Mouse (Mus musculus) ES-E14 (cell line): ENCODE results near the gene Epb41. TPM values are rescaled to one million over a fixed set of nuclear protein-coding genes. Genes with fewer than 3 reads are reported as not detected.

Experiments
- DNase-seq: peaks from one replicate; pipeline ENCODE4 v3.0.0-alpha.2; 2013; ENCODE audit warnings: low read depth, low spot score
- H3K27ac ChIP-seq: 2 replicates; pipeline ENCODE4 v1.5.1; 2012; ENCODE audit warnings: low read depth, mild to moderate bottlenecking, low read length, moderate library complexity, mixed read lengths; ENCODE audit not compliant: poor library complexity, insufficient read depth, severe bottlenecking
- H3K36me3 ChIP-seq: 2 replicates; pipeline ENCODE4 v1.6.1; 2012; ENCODE audit warnings: mild to moderate bottlenecking, low read length, moderate library complexity, mixed read lengths; ENCODE audit not compliant: control insufficient read depth, poor library complexity, insufficient read depth, severe bottlenecking
- H3K4me1 ChIP-seq, 2 experiments: fragments of 150-350 bp in 1 of 2; sonication (generic) in 1 of 2; 2 replicates each; pipeline ENCODE4 v1.6.1; 2012; ENCODE audit warnings: low read length in 2 of 2, mild to moderate bottlenecking in 1 of 2, mixed read lengths in 1 of 2; ENCODE audit not compliant: control insufficient read depth in 2 of 2, insufficient read depth in 2 of 2, poor library complexity in 1 of 2
- H3K4me3 ChIP-seq, 2 experiments: fragments of 150-350 bp in 1 of 2; sonication (generic) in 1 of 2; 2 replicates each; pipeline ENCODE4 v1.5.1; 2012; ENCODE audit warnings: low read length in 2 of 2, low read depth in 1 of 2, mild to moderate bottlenecking in 1 of 2, mixed read lengths in 1 of 2; ENCODE audit not compliant: insufficient read depth in 1 of 2, poor library complexity in 1 of 2, severe bottlenecking in 1 of 2
- H3K9ac ChIP-seq: 2 replicates; pipeline ENCODE4 v1.6.1; 2012; ENCODE audit warnings: low read depth, mild to moderate bottlenecking, low read length, mixed read lengths; ENCODE audit not compliant: poor library complexity, insufficient read depth, severe bottlenecking
- H3K9me3 ChIP-seq: fragments of 150-350 bp; sonication (generic); 2 replicates; pipeline ENCODE4 v1.6.1; 2012; ENCODE audit warnings: low read depth, mild to moderate bottlenecking, low read length; ENCODE audit not compliant: control insufficient read depth, insufficient read depth
- CHD2 ChIP-seq: IDR thresholded peaks from 2 replicates; pipeline ENCODE4 v1.6.1; 2014; ENCODE audit warnings: mild to moderate bottlenecking, low read depth, low read length, inconsistent platforms
- HCFC1 ChIP-seq: IDR thresholded peaks from 2 replicates; pipeline ENCODE4 v1.6.1; 2012; ENCODE audit warnings: low read length, inconsistent platforms, borderline replicate concordance; ENCODE audit not compliant: insufficient read depth
- MAFK ChIP-seq: IDR thresholded peaks from 2 replicates; pipeline ENCODE4 v1.6.1; 2014; ENCODE audit warnings: mild to moderate bottlenecking, low read depth, low read length, inconsistent platforms; ENCODE audit not compliant: insufficient read depth
- ZC3H11A ChIP-seq: IDR thresholded peaks from 2 replicates; pipeline ENCODE4 v1.6.1; 2012; ENCODE audit warnings: low read depth, mild to moderate bottlenecking, inconsistent platforms, low read length, borderline replicate concordance
- ZNF384 ChIP-seq: IDR thresholded peaks from 2 replicates; pipeline ENCODE4 v1.6.1; 2012; ENCODE audit warnings: low read depth, low read length, inconsistent platforms
- in situ Hi-C, 2 experiments: fragments of 600-800 bp; cut with MboI; formaldehyde crosslinking; loops; one replicate each; pipeline ENCODE4 v1.15.1; 2025; ENCODE audit warnings: low sequenced_read_pairs in 2 of 2, inconsistent platforms in 1 of 2; ENCODE audit not compliant: unreplicated experiment in 2 of 2
- total RNA-seq: library from RNA; depleted of rRNA; stranded (reverse); fragments of 300-350 nt; gene quantifications from 2 replicates; pipeline ENCODE4 v1.2.3, GENCODE M21; 2012; rRNA removed

Epb41 gene
- total RNA-seq, 1 experiment, result 16.3 TPM

DNA sequence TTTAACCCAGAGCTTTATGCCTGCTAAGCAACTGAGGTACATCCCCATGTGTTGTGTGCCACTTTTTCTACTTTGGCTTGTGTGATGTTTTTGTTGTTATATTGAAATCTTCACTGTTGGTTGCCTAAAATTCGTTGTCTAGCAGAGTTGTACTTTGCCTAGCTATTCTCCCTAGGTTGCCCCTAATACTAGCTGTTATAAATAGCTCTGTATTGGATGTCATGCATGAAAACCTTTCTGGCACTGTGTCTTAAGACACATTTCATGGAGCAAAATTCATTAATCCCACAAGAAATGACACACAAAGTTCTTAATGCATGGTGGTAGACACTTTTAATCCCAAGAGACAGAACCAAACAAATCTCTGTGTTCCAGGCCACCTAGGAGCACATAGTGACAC is 195.4 kb downstream of the Epb41 start:
- Histone ChIP-seq H3K9me3 (no peaks in the 10 kb centered on the region), H3K9ac (no peak overlapping the region), H3K4me1 (peaks cover 5 to 14% of the 10 kb centered on the region in 2 experiments; a peak in 3 of 4 replicates), H3K27ac (no peak overlapping the region), H3K4me3 (no peak overlapping the region), H3K36me3 (no peaks in the 10 kb centered on the region)
- TF ChIP-seq HCFC1, result no peak
- DNase-seq, result no peak
- in situ Hi-C loops, result no loop called here

DNA sequence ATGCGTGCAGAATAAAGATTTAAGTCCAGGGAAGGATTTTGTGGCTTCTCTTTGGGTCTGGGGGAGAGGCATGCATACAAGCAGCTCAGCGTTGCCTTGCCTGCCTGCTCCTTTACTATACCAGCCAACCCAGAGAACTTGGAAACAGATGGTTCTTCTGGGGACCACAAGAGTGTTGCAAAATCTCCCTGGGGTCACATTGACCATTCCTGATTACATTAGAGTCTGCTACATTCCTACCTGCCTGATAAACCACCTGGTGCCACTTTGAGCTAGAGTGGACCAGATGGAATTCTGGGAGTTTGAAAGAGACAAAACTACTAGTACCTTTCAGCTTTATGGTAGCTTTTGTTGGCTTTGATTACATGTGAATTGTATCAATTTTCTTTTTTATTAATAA is 198.3 kb downstream of the Epb41 start:
- H3K9ac ChIP-seq, result no peak overlapping the region

DNA sequence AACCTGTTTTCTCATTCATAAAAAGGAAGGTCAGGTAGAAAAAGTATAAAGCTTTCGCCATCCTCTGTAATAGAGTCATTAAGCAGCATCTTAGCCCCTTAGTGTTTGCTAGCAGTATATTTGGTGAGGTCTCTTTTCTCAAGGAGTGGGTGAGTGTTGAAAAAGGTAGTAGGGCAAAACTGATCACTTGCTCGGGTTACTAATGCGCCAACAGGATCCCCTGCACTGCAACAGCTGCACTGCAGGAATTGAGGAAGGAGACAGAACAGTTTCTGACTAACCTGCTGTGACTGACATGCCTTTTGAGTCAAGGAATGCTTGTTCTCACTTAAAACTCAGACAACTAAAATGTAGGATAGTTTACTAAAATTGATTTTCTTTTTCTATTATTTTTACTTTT is 199.9 kb downstream of the Epb41 start:
- Histone ChIP-seq H3K4me1 (peaks cover 5 to 14% of the 10 kb centered on the region in 2 experiments; a peak in 3 of 4 replicates), H3K4me3 (peak overlapping the region in 1 of 2 experiments; percentile 99; a peak in 2 of 4 replicates), H3K9me3 (no peaks in the 10 kb centered on the region), H3K27ac (no peak overlapping the region), H3K36me3 (peaks cover 1% of the 10 kb centered on the region; the same call in 1 of the 2 replicates), H3K9ac (no peak overlapping the region; the same call in 1 of the 2 replicates)
- in situ Hi-C loops, result no loop called here
- DNase-seq, result no peak
- no peak for TF ChIP-seq HCFC1
- no peak for TF ChIP-seq ZC3H11A
- TF ChIP-seq ZNF384, result no peak
- TF ChIP-seq MAFK, result no peak
- no peak for TF ChIP-seq CHD2

More for the DNA sequence above, 198.3 kb downstream of the Epb41 start:
- in situ Hi-C loops, result no loop called here
- Histone ChIP-seq H3K36me3 (no peaks in the 10 kb centered on the region), H3K4me3 (no peak overlapping the region), H3K4me1 (peaks cover 5 to 14% of the 10 kb centered on the region in 2 experiments; a peak in 3 of 4 replicates), H3K9me3 (no peaks in the 10 kb centered on the region), H3K27ac (no peak overlapping the region)
- no peak for DNase-seq
- TF ChIP-seq HCFC1, result no peak
- no peak for TF ChIP-seq ZNF384
- no peak for TF ChIP-seq ZC3H11A
- no peak for TF ChIP-seq CHD2
- TF ChIP-seq MAFK, result no peak

- no peak overlapping the region for H3K27ac ChIP-seq
- H3K9ac ChIP-seq, result peak overlapping the region; percentile 100
- peaks cover 5 to 14% of the 10 kb centered on the region in 2 experiments; a peak in 3 of 4 replicates for H3K4me1 ChIP-seq
- TF ChIP-seq MAFK, result no peak
- TF ChIP-seq ZC3H11A, result no peak
- TF ChIP-seq HCFC1, result no peak
- TF ChIP-seq CHD2, result no peak
- no peak for TF ChIP-seq ZNF384
- in situ Hi-C loops, result no loop called here
- H3K9me3 ChIP-seq, result no peaks in the 10 kb centered on the region
- H3K36me3 ChIP-seq, result peaks cover 2% of the 10 kb centered on the region; the same call in 1 of the 2 replicates
- peak overlapping the region; percentile 98 to 99 for H3K4me3 ChIP-seq
- DNase-seq, result no peak
These were observed 200.6 kb downstream of the Epb41 start for GRCm38 (mm10) chr4:131874567-131874966.

DNA sequence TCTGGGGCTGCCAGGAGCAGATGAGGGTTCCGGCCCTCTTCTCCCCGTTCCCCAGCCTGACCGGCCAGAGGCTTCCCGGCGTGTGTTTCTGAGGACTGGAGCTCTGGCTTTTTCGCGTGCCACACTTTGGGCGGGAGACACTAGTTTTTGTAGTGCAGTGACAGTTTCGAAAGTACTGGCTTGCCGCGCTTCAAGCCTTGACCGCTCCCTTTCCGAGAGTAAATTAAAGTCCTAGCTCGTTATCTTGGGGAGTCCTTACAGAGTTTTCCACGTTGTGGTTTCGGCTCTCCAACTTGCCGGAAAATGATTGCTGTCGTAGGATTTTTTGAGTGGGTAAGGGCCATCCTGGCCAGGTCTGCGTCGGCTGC is 201.0 kb downstream of the Epb41 start:
- in situ Hi-C loops, result no loop called here
- H3K9me3 ChIP-seq, result no peaks in the 10 kb centered on the region
- peaks cover 5 to 14% of the 10 kb centered on the region in 2 experiments; a peak in 3 of 4 replicates for H3K4me1 ChIP-seq
- peak; percentile 24 for DNase-seq
- no peak for TF ChIP-seq CHD2
- TF ChIP-seq ZC3H11A, result no peak
- TF ChIP-seq ZNF384, result no peak
- peak overlapping the region; percentile 100 for H3K9ac ChIP-seq
- peak overlapping the region; percentile 98 to 99 for H3K4me3 ChIP-seq
- peaks cover 2% of the 10 kb centered on the region; the same call in 1 of the 2 replicates for H3K36me3 ChIP-seq
- H3K27ac ChIP-seq, result peak overlapping the region; percentile 97

Other genes with a start within 250 kb of the Epb41 start
- gene Ptpru, start 237.0 kb downstream of the Epb41 start, total RNA-seq, result 11.2 and 16.7 TPM in 2 replicates
- gene Mecr, start 231.9 kb downstream of the Epb41 start, total RNA-seq, result 31.2 and 34.2 TPM in 2 replicates
- gene Srsf4, start 201.7 kb downstream of the Epb41 start, total RNA-seq, result 45.3 and 45.6 TPM in 2 replicates
- gene Tmem200b, start 153.6 kb downstream of the Epb41 start, total RNA-seq, result 1.8 and 2.1 TPM in 2 replicates
- gene Gm10300, start 624 bp downstream of the Epb41 start, total RNA-seq, result 0.11 TPM in 1 of 2 replicates, not detected in the other
- 0.62 and 0.79 TPM in 2 replicates for gene Oprd1, start 69.2 kb upstream of the Epb41 start, total RNA-seq
- gene Ythdf2, start 137.0 kb upstream of the Epb41 start, total RNA-seq, result 56.1 and 67.7 TPM in 2 replicates
- gene Gmeb1, start 186.3 kb upstream of the Epb41 start, total RNA-seq, result 20.7 and 22.3 TPM in 2 replicates
- 12.1 and 21.9 TPM in 2 replicates for gene Taf12, start 199.1 kb upstream of the Epb41 start, total RNA-seq
- 0.69 and 1.1 TPM in 2 replicates for gene Rab42, start 228.1 kb upstream of the Epb41 start, total RNA-seq